Mouse (Mus musculus) liver, embryonic 14.5 days (tissue): ENCODE results near the gene Actrt2. TPM values are rescaled to one million over a fixed set of nuclear protein-coding genes. Genes with fewer than 3 reads are reported as not detected.

ENCODE experiments used
- ATAC-seq: fragments of 200-750 bp; cut with Nextera tagmentation; 2 replicates; pipeline ENCODE4 v1.8.0; 2017; ENCODE audit warnings: moderate number of reproducible peaks, mild to moderate bottlenecking, moderate library complexity; ENCODE audit not compliant: insufficient read depth
- DNase-seq, 3 experiments: peaks; one replicate each; pipeline ENCODE4 v3.0.0-alpha.2; 2012 to 2013; ENCODE audit warnings: low read depth in 3 of 3, low spot score in 3 of 3
- H3K27ac ChIP-seq: fragments of 300-500 bp; sonication (generic); 2 replicates; pipeline ENCODE4 v1.5.1; 2014; ENCODE audit warnings: moderate library complexity, mild to moderate bottlenecking, control low read depth, inconsistent platforms
- H3K27me3 ChIP-seq: fragments of 300-500 bp; sonication (generic); 2 replicates; pipeline ENCODE4 v1.6.1; 2014; ENCODE audit warnings: mild to moderate bottlenecking, low read length, moderate library complexity; ENCODE audit not compliant: control insufficient read depth, insufficient read depth
- H3K36me3 ChIP-seq: fragments of 300-500 bp; sonication (generic); replicated peaks from 2 replicates; pipeline ENCODE4 v1.6.1; 2014; ENCODE audit warnings: low read depth; ENCODE audit not compliant: control insufficient read depth, insufficient read depth
- H3K4me1 ChIP-seq, 2 experiments: fragments of 200-500 bp in 1 of 2; fragments of 300-500 bp in 1 of 2; sonication (generic) in 1 of 2; replicated peaks; 2 replicates each; pipeline ENCODE4 v1.6.1; 2012 to 2014; ENCODE audit warnings: antibody characterized with exemption in 1 of 2, inconsistent platforms in 1 of 2, low read length in 1 of 2; ENCODE audit not compliant: control insufficient read depth in 2 of 2, insufficient read depth in 2 of 2
- H3K4me2 ChIP-seq: fragments of 300-500 bp; sonication (generic); 2 replicates; pipeline ENCODE4 v1.6.1; 2014; ENCODE audit warnings: low read depth, mild to moderate bottlenecking, control low read depth, moderate library complexity
- H3K4me3 ChIP-seq, 2 experiments: fragments of 200-500 bp in 1 of 2; fragments of 300-500 bp in 1 of 2; sonication (generic) in 1 of 2; 2 replicates each; pipeline ENCODE4 v1.5.1; 2012 to 2014; ENCODE audit warnings: low read depth in 2 of 2, low read length in 2 of 2, mild to moderate bottlenecking in 2 of 2, control low read depth in 1 of 2, inconsistent platforms in 1 of 2, moderate library complexity in 1 of 2; ENCODE audit not compliant: insufficient read depth in 1 of 2
- H3K9ac ChIP-seq: fragments of 300-500 bp; sonication (generic); replicated peaks from 2 replicates; pipeline ENCODE4 v1.6.1; 2014; ENCODE audit warnings: mild to moderate bottlenecking, control low read depth, moderate library complexity
- H3K9me3 ChIP-seq: fragments of 300-500 bp; sonication (generic); 2 replicates; pipeline ENCODE4 v1.6.1; 2016; ENCODE audit warnings: low read length, mixed read lengths; ENCODE audit not compliant: control insufficient read depth
- CTCF ChIP-seq: IDR thresholded peaks from 2 replicates; pipeline ENCODE4 v1.5.1; 2016; ENCODE audit warnings: antibody characterized with exemption, low read depth, control low read depth
- EP300 ChIP-seq: IDR thresholded peaks from 2 replicates; pipeline ENCODE4 v1.6.1; 2016; ENCODE audit warnings: antibody characterized with exemption, low read depth
- WGBS: fragments of 180-500 bp; shearing (Covaris S2); extraction: QIAGEN DNeasy Blood & Tissue Kit; methylation state at CpG from one replicate; pipeline ENCODE4 v1.1.7; 2014; ENCODE audit not compliant: insufficient replicate concordance; 5-methylcytosine and 5-hydroxymethylcytosine counted together
- polyA plus RNA-seq, 2 experiments: library from polyadenylated mRNA; depleted of rRNA in 1 of 2; stranded (reverse) in 1 of 2; unstranded in 1 of 2; fragments of >200 nt; fragmentation: Nextera tagmentation in 1 of 2; extraction: Ambion mirVana in 1 of 2; gene quantifications; 2 replicates each; pipeline versions ENCODE4 v1.2.1 to v1.2.3; 2012 to 2014

The Actrt2 gene
- polyA plus RNA-seq, 2 experiments: not detected

DNA sequence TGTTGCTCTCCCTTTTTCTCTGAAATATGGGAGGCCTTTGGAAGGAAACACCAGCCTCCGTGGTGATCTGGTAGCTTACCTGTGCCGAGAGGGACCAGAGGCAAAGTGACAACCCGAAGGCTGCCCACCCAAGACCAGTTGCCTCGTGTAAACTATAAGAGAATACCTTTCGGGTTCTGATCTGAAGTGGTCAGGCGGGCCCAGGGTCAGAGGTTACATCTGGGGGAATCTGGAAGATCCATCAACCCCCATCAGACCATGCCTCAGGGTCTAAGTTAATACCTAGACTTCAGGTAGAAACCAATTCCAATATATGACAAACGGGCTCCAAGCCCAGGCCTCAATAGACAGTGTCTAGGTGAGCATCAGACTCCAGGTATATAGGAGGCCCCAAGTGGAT lies 35.3 kb upstream of the Actrt2 start:
- no peaks in the 10 kb centered on the region for H3K9me3 ChIP-seq
- no peak overlapping the region for H3K27ac ChIP-seq
- H3K36me3 ChIP-seq: no peaks in the 10 kb centered on the region
- DNase-seq: no peak
- no peak for ATAC-seq
- H3K27me3 ChIP-seq: no peaks in the 10 kb centered on the region
- no peak overlapping the region for H3K9ac ChIP-seq
- WGBS: 53% methylated on average over 7 of the region's 7 CpGs
- H3K4me1 ChIP-seq: no peaks in the 10 kb centered on the region
- H3K4me3 ChIP-seq: no peak overlapping the region
- no peak overlapping the region for H3K4me2 ChIP-seq
- TF ChIP-seq CTCF: no peak
- no peak for TF ChIP-seq EP300

DNA sequence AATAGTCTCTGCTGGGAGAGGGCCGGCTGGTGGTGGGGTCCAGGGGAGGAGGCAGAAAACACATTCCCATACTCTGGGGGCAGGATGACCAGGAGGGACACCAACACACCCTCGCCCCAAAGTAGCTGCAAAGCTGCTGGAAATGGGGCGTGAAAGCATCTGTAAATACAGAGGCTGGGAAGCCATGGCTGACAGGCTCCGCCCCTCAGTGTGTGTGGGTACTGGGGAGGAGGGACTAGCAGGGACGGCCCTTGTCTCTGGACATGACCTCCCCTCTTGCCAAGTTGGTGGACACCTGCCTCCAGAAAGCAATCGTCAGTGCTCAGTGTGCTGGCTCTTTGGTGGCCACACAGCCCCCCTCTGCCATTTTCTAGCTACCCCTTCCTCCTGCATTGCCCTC lies 34.5 kb upstream of the Actrt2 start:
- Histone ChIP-seq H3K27ac (no peak overlapping the region), H3K4me2 (no peak overlapping the region), H3K27me3 (no peaks in the 10 kb centered on the region), H3K36me3 (no peaks in the 10 kb centered on the region), H3K4me3 (no peak overlapping the region), H3K4me1 (no peaks in the 10 kb centered on the region), H3K9me3 (no peaks in the 10 kb centered on the region), H3K9ac (no peak overlapping the region)
- WGBS: 41% methylated on average over 6 of the region's 6 CpGs
- TF ChIP-seq CTCF (no peak), EP300 (no peak)
- DNase-seq (no peak), ATAC-seq (no peak)

DNA sequence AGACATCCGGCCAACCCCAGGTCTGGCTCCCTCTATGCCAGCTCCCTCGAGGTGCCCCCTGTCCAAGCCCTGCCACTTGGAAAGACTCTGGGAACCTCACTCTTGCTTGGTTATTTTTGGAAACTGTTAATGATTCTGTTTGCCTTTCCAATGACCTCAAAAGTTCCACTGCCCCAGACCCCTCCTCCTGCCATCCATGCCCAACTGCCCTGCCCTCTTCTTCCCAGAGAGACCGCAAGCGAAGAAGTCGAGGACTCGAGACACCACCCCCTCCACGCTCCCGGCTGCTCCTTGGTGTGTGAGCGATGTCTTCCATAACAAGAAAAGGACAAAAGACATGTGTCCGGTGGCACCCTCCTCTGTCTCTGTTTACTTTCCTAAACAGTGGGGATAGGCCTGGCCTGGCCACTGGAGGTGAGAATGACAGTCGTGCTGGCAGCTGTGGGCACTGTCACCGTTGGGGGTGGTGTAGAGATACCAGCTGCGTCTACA lies 33.3 kb upstream of the Actrt2 start:
- Histone ChIP-seq H3K4me1 (no peaks in the 10 kb centered on the region), H3K4me3 (no peak overlapping the region), H3K4me2 (no peak overlapping the region), H3K9ac (no peak overlapping the region), H3K27me3 (no peaks in the 10 kb centered on the region), H3K27ac (no peak overlapping the region), H3K9me3 (no peaks in the 10 kb centered on the region), H3K36me3 (no peaks in the 10 kb centered on the region)
- 77% methylated on average over 13 of the region's 13 CpGs for WGBS
- no peak for DNase-seq
- no peak for ATAC-seq
- TF ChIP-seq EP300: no peak
- TF ChIP-seq CTCF: no peak

DNA sequence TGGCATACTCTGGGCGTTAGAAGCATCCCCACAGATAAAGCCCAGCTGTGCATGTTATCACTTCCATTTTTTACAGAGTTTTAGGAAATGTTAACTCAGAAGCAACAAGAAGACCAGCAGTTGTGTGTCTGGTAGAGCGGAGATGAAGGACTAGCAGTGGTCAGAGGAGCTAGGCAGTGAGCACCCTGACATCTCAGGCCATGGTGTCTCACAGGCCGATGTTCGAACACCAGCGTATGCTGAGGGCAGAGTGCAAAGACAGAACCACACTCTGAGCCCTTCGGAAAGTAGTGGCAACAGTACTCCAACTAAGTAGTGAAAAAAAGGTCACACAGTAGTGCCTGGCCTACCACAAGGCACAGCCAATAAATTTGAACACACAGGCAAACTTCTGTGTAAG lies 32.8 kb upstream of the Actrt2 start:
- Histone ChIP-seq H3K4me1 (no peaks in the 10 kb centered on the region), H3K27me3 (no peaks in the 10 kb centered on the region), H3K9ac (no peak overlapping the region), H3K27ac (no peak overlapping the region), H3K4me2 (no peak overlapping the region), H3K4me3 (no peak overlapping the region), H3K9me3 (no peaks in the 10 kb centered on the region), H3K36me3 (no peaks in the 10 kb centered on the region)
- TF ChIP-seq EP300 (no peak), CTCF (no peak)
- DNase-seq (no peak), ATAC-seq (no peak)
- 62% methylated on average over 6 of the region's 6 CpGs for WGBS

DNA sequence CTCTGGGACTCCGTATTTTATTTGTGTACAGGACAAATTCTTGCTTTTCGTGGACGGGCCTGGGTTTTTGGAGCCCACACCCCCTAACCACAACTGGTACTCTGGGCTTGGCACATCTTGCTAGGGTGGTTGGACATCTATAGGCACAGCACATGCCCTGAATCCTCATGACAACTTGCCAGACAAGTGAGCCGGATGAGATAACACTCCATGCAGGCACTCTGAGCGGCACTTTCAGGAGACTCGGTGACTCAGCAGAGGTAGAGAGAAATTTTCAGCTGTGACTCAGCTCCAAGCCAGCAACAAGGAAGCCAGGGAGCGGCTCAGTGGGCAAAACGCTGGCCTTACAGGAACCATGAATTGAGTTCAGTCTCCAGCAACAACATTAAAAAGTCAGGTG lies 31.6 kb upstream of the Actrt2 start:
- no peak overlapping the region for H3K4me2 ChIP-seq
- DNase-seq: no peak
- no peak overlapping the region for H3K27ac ChIP-seq
- 29% methylated on average over 8 of the region's 8 CpGs for WGBS
- H3K36me3 ChIP-seq: no peaks in the 10 kb centered on the region
- no peaks in the 10 kb centered on the region for H3K9me3 ChIP-seq
- ATAC-seq: 0 out of 2 replicates have a peak, but pooled peaks have one; percentile 26
- no peak overlapping the region for H3K9ac ChIP-seq
- TF ChIP-seq CTCF (no peak), EP300 (no peak)
- H3K4me3 ChIP-seq: no peak overlapping the region
- no peaks in the 10 kb centered on the region for H3K27me3 ChIP-seq
- H3K4me1 ChIP-seq: no peaks in the 10 kb centered on the region
